Mouse (Mus musculus): ENCODE measurements at regions not wholly inside any gene's neighbourhood (a gene's known extent, or its start where the extent isn't known, plus 50 kb on each side); places are given as distances from the start of the nearest gene placed in this dataset.

DNA sequence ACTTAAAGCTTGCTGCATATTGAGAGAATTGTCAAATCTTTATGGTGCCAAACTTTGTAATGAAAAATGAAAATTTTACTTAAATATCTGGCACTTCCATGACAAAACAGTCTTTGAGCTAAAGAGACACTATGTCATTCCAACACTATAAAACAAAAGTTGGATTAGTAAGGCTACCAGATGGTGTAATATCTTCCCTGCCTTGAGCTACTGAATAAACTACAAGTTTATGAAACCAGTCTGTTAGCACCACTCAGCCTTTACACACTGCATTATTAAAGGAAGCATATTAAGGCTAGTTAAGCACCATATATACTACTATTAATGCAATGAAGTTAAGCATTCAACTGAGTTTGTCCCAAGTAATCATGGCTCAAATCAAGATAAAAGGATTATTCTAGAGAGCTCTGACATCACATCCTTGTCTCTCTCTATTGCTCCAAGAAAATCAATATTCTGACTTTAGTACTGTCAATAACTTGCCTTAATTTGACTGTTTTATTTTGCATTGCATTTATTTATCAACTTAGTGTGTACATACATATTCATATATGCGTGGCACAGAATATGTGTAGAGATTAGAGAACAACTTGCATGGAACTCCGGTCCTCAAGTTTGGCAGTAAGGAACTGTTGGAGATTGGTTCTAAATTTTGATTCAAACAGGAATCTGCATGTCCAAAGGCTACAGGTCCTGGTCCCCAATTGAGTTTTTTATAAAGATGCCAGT is 526.3 kb downstream of the Otol1 start:
- no peaks in the 10 kb centered on the region for H3K36me3 ChIP-seq (ENCODE audit: control insufficient read depth, insufficient read depth)
- no peaks in the 10 kb centered on the region for H3K79me3 ChIP-seq (ENCODE audit: low read depth)
- no peak overlapping the region for H3K4me3 ChIP-seq (ENCODE audit: insufficient read depth, poor library complexity, severe bottlenecking)
- TF ChIP-seq FOSL1 (IDR thresholded peaks at IDR 0.05; ENCODE audit: insufficient read depth, low read length, poor library complexity, severe bottlenecking) (no peak), USF1 (IDR thresholded peaks at IDR 0.05; ENCODE audit: low read depth) (no peak), MYOG (IDR thresholded peaks at IDR 0.05; ENCODE audit: control insufficient read depth, extremely low read depth, insufficient read length) (no peak), CEBPB (IDR thresholded peaks at IDR 0.05; ENCODE audit: low read depth) (no peak), MAX (IDR thresholded peaks at IDR 0.05) (no peak), CTCF (IDR thresholded peaks at IDR 0.05; ENCODE audit: control insufficient read depth, insufficient read depth, insufficient read length) (no peak), MYOD1 (IDR thresholded peaks at IDR 0.05; ENCODE audit: control insufficient read depth, insufficient read length, low read depth) (no peak)
- no peaks in the 10 kb centered on the region for H3K79me2 ChIP-seq (ENCODE audit: control insufficient read depth, insufficient read depth)
- no peak overlapping the region for H3ac ChIP-seq (ENCODE audit: control insufficient read depth, insufficient read length, low read depth)
- H3K27me3 ChIP-seq (ENCODE audit: control insufficient read depth, insufficient read depth, insufficient read length) = no peaks in the 10 kb centered on the region

- Histone ChIP-seq H3K27me3 (ENCODE audit: control insufficient read depth, insufficient read depth, insufficient read length) (no peaks in the 10 kb centered on the region), H3K79me3 (ENCODE audit: low read depth) (no peaks in the 10 kb centered on the region), H3K79me2 (ENCODE audit: control insufficient read depth, insufficient read depth) (no peaks in the 10 kb centered on the region), H3ac (ENCODE audit: control insufficient read depth, insufficient read length, low read depth) (no peak overlapping the region), H3K36me3 (ENCODE audit: control insufficient read depth, insufficient read depth) (no peaks in the 10 kb centered on the region), H3K4me3 (ENCODE audit: insufficient read depth, poor library complexity, severe bottlenecking) (no peak overlapping the region)
- no peak for TF ChIP-seq FOSL1 (IDR thresholded peaks at IDR 0.05; ENCODE audit: insufficient read depth, low read length, poor library complexity, severe bottlenecking)
- no peak for TF ChIP-seq MYOG (IDR thresholded peaks at IDR 0.05; ENCODE audit: control insufficient read depth, extremely low read depth, insufficient read length)
- no peak for TF ChIP-seq CTCF (IDR thresholded peaks at IDR 0.05; ENCODE audit: control insufficient read depth, insufficient read depth, insufficient read length)
- TF ChIP-seq CEBPB (IDR thresholded peaks at IDR 0.05; ENCODE audit: low read depth) = no peak
- no peak for TF ChIP-seq MYOD1 (IDR thresholded peaks at IDR 0.05; ENCODE audit: control insufficient read depth, insufficient read length, low read depth)
- TF ChIP-seq MAX (IDR thresholded peaks at IDR 0.05) = no peak
- TF ChIP-seq USF1 (IDR thresholded peaks at IDR 0.05; ENCODE audit: low read depth) = no peak
Measured at GRCm38 (mm10) chr3:70535084-70535483, 527.7 kb downstream of the Otol1 start.

DNA sequence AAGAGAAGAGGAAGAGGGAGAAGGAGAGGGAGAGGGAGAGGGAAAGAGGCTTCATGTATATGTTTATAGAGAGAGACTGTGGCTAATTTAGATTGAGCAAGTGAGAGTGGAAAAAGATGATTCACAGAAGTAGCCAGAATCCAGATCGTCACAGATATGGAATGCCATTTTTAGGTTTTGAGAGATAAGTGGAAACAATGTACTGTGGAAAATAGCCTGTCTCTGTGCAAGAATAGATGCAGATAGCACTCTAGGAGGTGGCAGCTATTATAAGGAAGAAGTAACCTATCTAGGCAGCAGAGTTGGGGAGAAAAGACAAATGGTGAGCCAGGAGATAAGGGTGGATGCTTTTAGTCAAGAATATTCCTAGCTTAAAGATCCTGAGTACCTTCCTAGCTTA is 536.5 kb downstream of the Otol1 start:
- no peak overlapping the region for H3K4me3 ChIP-seq (ENCODE audit: insufficient read depth, poor library complexity, severe bottlenecking)
- no peak for TF ChIP-seq MYOG (IDR thresholded peaks at IDR 0.05; ENCODE audit: control insufficient read depth, extremely low read depth, insufficient read length)
- no peak for TF ChIP-seq MAX (IDR thresholded peaks at IDR 0.05)
- TF ChIP-seq USF1 (IDR thresholded peaks at IDR 0.05; ENCODE audit: low read depth) = no peak
- no peak for TF ChIP-seq CEBPB (IDR thresholded peaks at IDR 0.05; ENCODE audit: low read depth)
- no peak for TF ChIP-seq MYOD1 (IDR thresholded peaks at IDR 0.05; ENCODE audit: control insufficient read depth, insufficient read length, low read depth)
- no peak for TF ChIP-seq CTCF (IDR thresholded peaks at IDR 0.05; ENCODE audit: control insufficient read depth, insufficient read depth, insufficient read length)
- no peak for TF ChIP-seq FOSL1 (IDR thresholded peaks at IDR 0.05; ENCODE audit: insufficient read depth, low read length, poor library complexity, severe bottlenecking)
- no peaks in the 10 kb centered on the region for H3K79me3 ChIP-seq (ENCODE audit: low read depth)
- no peaks in the 10 kb centered on the region for H3K27me3 ChIP-seq (ENCODE audit: control insufficient read depth, insufficient read depth, insufficient read length)
- H3K36me3 ChIP-seq (ENCODE audit: control insufficient read depth, insufficient read depth) = no peaks in the 10 kb centered on the region
- H3K79me2 ChIP-seq (ENCODE audit: control insufficient read depth, insufficient read depth) = no peaks in the 10 kb centered on the region
- H3ac ChIP-seq (ENCODE audit: control insufficient read depth, insufficient read length, low read depth) = no peak overlapping the region

DNA sequence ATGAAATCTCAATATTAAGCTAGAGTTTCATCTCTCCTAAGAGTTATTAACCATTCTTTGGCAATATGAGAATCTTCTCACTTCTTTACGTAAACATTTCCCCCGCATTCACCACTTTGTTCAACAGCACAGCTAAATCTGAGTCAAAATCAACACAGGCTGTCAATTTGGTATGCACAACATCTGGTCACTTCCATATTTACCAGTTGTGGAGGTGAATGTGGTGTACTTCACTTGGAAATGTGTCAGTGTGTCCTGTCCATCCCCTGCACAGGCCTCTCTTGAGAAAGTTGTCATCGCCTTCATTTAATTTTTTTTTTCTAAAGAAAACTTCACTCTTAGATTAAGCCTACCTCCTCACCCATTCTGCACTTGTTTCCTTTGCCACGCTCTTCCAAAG is 550.4 kb downstream of the Otol1 start:
- no peak overlapping the region for H3K4me3 ChIP-seq (ENCODE audit: insufficient read depth, poor library complexity, severe bottlenecking)
- no peaks in the 10 kb centered on the region for H3K27me3 ChIP-seq (ENCODE audit: control insufficient read depth, insufficient read depth, insufficient read length)
- TF ChIP-seq MAX (IDR thresholded peaks at IDR 0.05) (no peak), CEBPB (IDR thresholded peaks at IDR 0.05; ENCODE audit: low read depth) (no peak), MYOD1 (IDR thresholded peaks at IDR 0.05; ENCODE audit: control insufficient read depth, insufficient read length, low read depth) (no peak), CTCF (IDR thresholded peaks at IDR 0.05; ENCODE audit: control insufficient read depth, insufficient read depth, insufficient read length) (no peak), MYOG (IDR thresholded peaks at IDR 0.05; ENCODE audit: control insufficient read depth, extremely low read depth, insufficient read length) (no peak), USF1 (IDR thresholded peaks at IDR 0.05; ENCODE audit: low read depth) (no peak), FOSL1 (IDR thresholded peaks at IDR 0.05; ENCODE audit: insufficient read depth, low read length, poor library complexity, severe bottlenecking) (no peak)
- no peak overlapping the region for H3ac ChIP-seq (ENCODE audit: control insufficient read depth, insufficient read length, low read depth)
- H3K79me2 ChIP-seq (ENCODE audit: control insufficient read depth, insufficient read depth) = no peaks in the 10 kb centered on the region
- H3K79me3 ChIP-seq (ENCODE audit: low read depth) = no peaks in the 10 kb centered on the region
- no peaks in the 10 kb centered on the region for H3K36me3 ChIP-seq (ENCODE audit: control insufficient read depth, insufficient read depth)

GRCm38 (mm10) chr3:70566140-70566857 is 558.9 kb downstream of the Otol1 start:
- H3K27me3 ChIP-seq (ENCODE audit: control insufficient read depth, insufficient read depth, insufficient read length) = no peaks in the 10 kb centered on the region
- TF ChIP-seq CTCF (IDR thresholded peaks at IDR 0.05; ENCODE audit: control insufficient read depth, insufficient read depth, insufficient read length) (no peak), USF1 (IDR thresholded peaks at IDR 0.05; ENCODE audit: low read depth) (no peak), CEBPB (IDR thresholded peaks at IDR 0.05; ENCODE audit: low read depth) (no peak), MAX (IDR thresholded peaks at IDR 0.05) (no peak), MYOD1 (IDR thresholded peaks at IDR 0.05; ENCODE audit: control insufficient read depth, insufficient read length, low read depth) (no peak), FOSL1 (IDR thresholded peaks at IDR 0.05; ENCODE audit: insufficient read depth, low read length, poor library complexity, severe bottlenecking) (no peak), MYOG (IDR thresholded peaks at IDR 0.05; ENCODE audit: control insufficient read depth, extremely low read depth, insufficient read length) (no peak)
- no peaks in the 10 kb centered on the region for H3K79me3 ChIP-seq (ENCODE audit: low read depth)
- H3K79me2 ChIP-seq (ENCODE audit: control insufficient read depth, insufficient read depth) = no peaks in the 10 kb centered on the region
- no peaks in the 10 kb centered on the region for H3K36me3 ChIP-seq (ENCODE audit: control insufficient read depth, insufficient read depth)
- no peak overlapping the region for H3K4me3 ChIP-seq (ENCODE audit: insufficient read depth, poor library complexity, severe bottlenecking)
- H3ac ChIP-seq (ENCODE audit: control insufficient read depth, insufficient read length, low read depth) = no peak overlapping the region

Measured in C2C12 (cell line).